In genomic region chr2:179862676-179863075, GRCm38 (mm10) we compare ENCODE assay signal across 13 mouse cellular contexts.
"Had no signal": no experiment of that assay in that cellular context is flagged by ENCODE, and none has a peak within 500 bp of the region (broad histone marks: within the 10 kb centered on the region; RNA-seq: fewer than 3 reads in every experiment).

No protein-coding gene starts in this region.

- H3K4me3 ChIP-seq: liver, embryonic 13.5 days; midbrain, embryonic 12.5 days; myocyte; neural tube, embryonic 13.5 days; stomach, embryonic 15.5 days had no signal

- H3K27ac ChIP-seq: kidney, postnatal 0 days; liver, embryonic 13.5 days; midbrain, embryonic 12.5 days; neural tube, embryonic 13.5 days; stomach, embryonic 15.5 days had no signal

- H3K4me1 ChIP-seq: liver, embryonic 13.5 days; midbrain, embryonic 12.5 days; stomach, embryonic 15.5 days had no signal

- DNase-seq: liver, embryonic 13.5 days; lung, adult 2 months; lung, postnatal 14 days; lung, postnatal 4 days; right cerebral cortex, postnatal 25 days; spleen, adult 18-20 months; thymus, postnatal 25 days had no signal

- H3K9me3 ChIP-seq: liver, embryonic 13.5 days; midbrain, embryonic 12.5 days; neural tube, embryonic 13.5 days; stomach, embryonic 15.5 days had no signal

- H3K27me3 ChIP-seq: liver, embryonic 13.5 days; neural tube, embryonic 13.5 days; stomach, embryonic 15.5 days had no signal

- H3K9ac ChIP-seq: liver, embryonic 13.5 days; midbrain, embryonic 12.5 days; neural tube, embryonic 13.5 days; stomach, embryonic 15.5 days had no signal

- H3K36me3 ChIP-seq: liver, embryonic 13.5 days; midbrain, embryonic 12.5 days; stomach, embryonic 15.5 days had no signal

- H3K4me2 ChIP-seq: liver, embryonic 13.5 days; midbrain, embryonic 12.5 days; neural tube, embryonic 13.5 days; stomach, embryonic 15.5 days had no signal

- ATAC-seq: midbrain, embryonic 16.5 days had no signal
